8 mouse cellular contexts compared by ENCODE assay signal in genomic region chr16:21331229-21331628, GRCm38 (mm10).
DNase-seq lines count a peak whose midpoint lies in the region; ATAC-seq and TF ChIP-seq lines count a peak whose summit lies in the region.

No protein-coding gene starts in this region.

- DNase-seq in heart, embryonic 10.5 days (ENCODE audit: low spot score): no peak
- DNase-seq in heart, adult 18-20 months: no peak
- no peak for DNase-seq in lung, adult 18-20 months
- peak; percentile 38 for DNase-seq in embryonic facial prominence, embryonic 14.5 days (ENCODE audit: low spot score)
- DNase-seq in midbrain, postnatal 0 days (ENCODE audit: low spot score): no peak
- DNase-seq in left cerebral cortex, adult 2 months (ENCODE audit: extremely low spot score in 1 of 2, low spot score in 2 of 2): no peak

- H3K4me3 ChIP-seq in heart, embryonic 10.5 days: peak overlapping the region; percentile 73; the same call in 1 of the 2 replicates
- 0 out of 2 replicates have a peak overlapping the region, but pooled peaks have one; percentile 57 for H3K4me3 ChIP-seq in lung, embryonic 15.5 days
- H3K4me3 ChIP-seq in embryonic facial prominence, embryonic 14.5 days (ENCODE audit: low read depth, low read length): no peak overlapping the region
- H3K4me3 ChIP-seq in midbrain, postnatal 0 days (ENCODE audit: low read depth, low read length): no peak overlapping the region
- H3K4me3 ChIP-seq in left cerebral cortex, adult 2 months: no peak overlapping the region

- peak overlapping the region; percentile 30; the same call in 1 of the 2 replicates for H3K4me2 ChIP-seq in lung, embryonic 15.5 days
- peak overlapping the region; percentile 76 for H3K4me2 ChIP-seq in embryonic facial prominence, embryonic 14.5 days (ENCODE audit: low read depth, low read length)
- H3K4me2 ChIP-seq in midbrain, postnatal 0 days (ENCODE audit: low read depth, low read length, poor library complexity, severe bottlenecking): peak overlapping the region; percentile 79

- H3K9ac ChIP-seq in lung, embryonic 15.5 days: no peak overlapping the region
- H3K9ac ChIP-seq in embryonic facial prominence, embryonic 14.5 days (ENCODE audit: low read depth, low read length): no peak overlapping the region
- H3K9ac ChIP-seq in midbrain, postnatal 0 days (replicated peaks; ENCODE audit: low read length, poor library complexity, severe bottlenecking): no peak overlapping the region

- peaks cover 4% of the 10 kb centered on the region; the same call in 1 of the 2 replicates for H3K36me3 ChIP-seq in heart, embryonic 10.5 days
- H3K36me3 ChIP-seq in lung, embryonic 15.5 days: no peaks in the 10 kb centered on the region
- H3K36me3 ChIP-seq in embryonic facial prominence, embryonic 14.5 days (ENCODE audit: control insufficient read depth, insufficient read depth, low read length): no peaks in the 10 kb centered on the region
- no peaks in the 10 kb centered on the region for H3K36me3 ChIP-seq in midbrain, postnatal 0 days (ENCODE audit: insufficient read depth, low read length)

- no peak overlapping the region for H3K27ac ChIP-seq in heart, embryonic 10.5 days
- no peak overlapping the region for H3K27ac ChIP-seq in lung, embryonic 15.5 days
- H3K27ac ChIP-seq in embryonic facial prominence, embryonic 14.5 days (replicated peaks; ENCODE audit: low read depth, low read length): no peak overlapping the region
- H3K27ac ChIP-seq in midbrain, postnatal 0 days (ENCODE audit: low read depth, low read length): no peak overlapping the region
- no peak overlapping the region for H3K27ac ChIP-seq in left cerebral cortex, adult 2 months

- ATAC-seq in lung, embryonic 15.5 days (ENCODE audit: borderline replicate concordance, extremely low read depth, low FRiP score, low TSS enrichment): no peak
- ATAC-seq in embryonic facial prominence, embryonic 14.5 days (ENCODE audit: low read depth): peak; percentile 15; the same call in 1 of the 2 replicates
- ATAC-seq in midbrain, postnatal 0 days (ENCODE audit: low FRiP score): no peak
- no peak for ATAC-seq in activated CD4-positive, CD25-positive, alpha-beta regulatory T cell, adult 4 months

- 89% methylated on average over 5 of the region's 5 CpGs for WGBS in heart, embryonic 10.5 days
- 46% methylated on average over 5 of the region's 5 CpGs for WGBS in lung, embryonic 15.5 days
- WGBS in embryonic facial prominence, embryonic 14.5 days: 79% methylated on average over 5 of the region's 5 CpGs
- WGBS in midbrain, postnatal 0 days: 71% methylated on average over 5 of the region's 5 CpGs

- no peak for TF ChIP-seq CTCF in midbrain, postnatal 0 days (IDR thresholded peaks at IDR 0.05)
- TF ChIP-seq CTCF in left cerebral cortex, adult 2 months (IDR thresholded peaks at IDR 0.05): no peak

- peaks cover 16% of the 10 kb centered on the region for H3K4me1 ChIP-seq in heart, embryonic 10.5 days
- H3K4me1 ChIP-seq in lung, embryonic 15.5 days: peaks cover 20% of the 10 kb centered on the region
- H3K4me1 ChIP-seq in embryonic facial prominence, embryonic 14.5 days (ENCODE audit: control insufficient read depth, insufficient read depth, low read length): peaks cover 17% of the 10 kb centered on the region
- H3K4me1 ChIP-seq in midbrain, postnatal 0 days (ENCODE audit: insufficient read depth, low read length): 0 out of 2 replicates have a peak, but pooled peaks cover 4% of the 10 kb centered on the region

- no peaks in the 10 kb centered on the region for H3K27me3 ChIP-seq in heart, embryonic 10.5 days (ENCODE audit: insufficient read depth, poor library complexity, severe bottlenecking)
- H3K27me3 ChIP-seq in lung, embryonic 15.5 days: no peaks in the 10 kb centered on the region
- no peaks in the 10 kb centered on the region for H3K27me3 ChIP-seq in embryonic facial prominence, embryonic 14.5 days (replicated peaks; ENCODE audit: control insufficient read depth, insufficient read depth, low read length)
- H3K27me3 ChIP-seq in midbrain, postnatal 0 days (ENCODE audit: insufficient read depth, low read length): no peaks in the 10 kb centered on the region

- no peaks in the 10 kb centered on the region for H3K9me3 ChIP-seq in heart, embryonic 10.5 days
- H3K9me3 ChIP-seq in lung, embryonic 15.5 days: no peaks in the 10 kb centered on the region
- H3K9me3 ChIP-seq in embryonic facial prominence, embryonic 14.5 days (ENCODE audit: control insufficient read depth, low read length): no peaks in the 10 kb centered on the region
- no peaks in the 10 kb centered on the region for H3K9me3 ChIP-seq in midbrain, postnatal 0 days (ENCODE audit: low read length)

- intact Hi-C loops in left cerebral cortex, adult 2 months (cut with DNase I): loop anchor here (5.0 kb wide), 2 partner anchors 61 to 84 kb away; no protein-coding TSS in a partner anchor

Comparison
In these comparisons a context has a peak if more than half of its experiments do, and no peak if none do; other contexts are left out.
1. H3K4me3 ChIP-seq: peak in heart, embryonic 10.5 days (single experiment) and lung, embryonic 15.5 days (single experiment); none in embryonic facial prominence, embryonic 14.5 days (single experiment), midbrain, postnatal 0 days (single experiment) and left cerebral cortex, adult 2 months (single experiment).
2. Peak in every context shown above with its lines, with median percentiles within 50 percentile points of each other: H3K4me2 ChIP-seq.